Mouse (Mus musculus) fibroblast of lung, adult 2 months (primary cell): ENCODE measurements around the gene Wdr93.

ENCODE experiments used
- DNase-seq: peaks from one replicate; pipeline ENCODE4 v3.0.0-alpha.2; 2011; ENCODE audit warnings: low read depth

Wdr93 gene

GRCm38 (mm10) chr7:79801391-79801790 lies 58.4 kb downstream of the Wdr93 start:
- no peak for DNase-seq

- no peak for DNase-seq
These were observed 59.1 kb downstream of the Wdr93 start for GRCm38 (mm10) chr7:79802037-79802436.

- no peak for DNase-seq
These were observed 60.9 kb downstream of the Wdr93 start for GRCm38 (mm10) chr7:79803887-79804286.

GRCm38 (mm10) chr7:79808561-79808960 lies 65.6 kb downstream of the Wdr93 start:
- no peak for DNase-seq

GRCm38 (mm10) chr7:79810611-79811506 lies 67.9 kb downstream of the Wdr93 start, which contains the start of gene Mesp2:
TSS of gene Mesp2 (plus strand) at chr7:79810727.
- DNase-seq, result no peak

GRCm38 (mm10) chr7:79813409-79813808 lies 70.4 kb downstream of the Wdr93 start:
- DNase-seq, result no peak

- DNase-seq, result no peak
These were observed 75.4 kb downstream of the Wdr93 start for GRCm38 (mm10) chr7:79818321-79818720.

GRCm38 (mm10) chr7:79819515-79819914 lies 76.6 kb downstream of the Wdr93 start:
- no peak for DNase-seq

GRCm38 (mm10) chr7:79819996-79820395 lies 77.0 kb downstream of the Wdr93 start:
- DNase-seq, result no peak

- no peak for DNase-seq
These were observed 79.2 kb downstream of the Wdr93 start for GRCm38 (mm10) chr7:79822092-79822695.

- no peak for DNase-seq
These were observed 85.4 kb downstream of the Wdr93 start for GRCm38 (mm10) chr7:79828341-79828740.

- DNase-seq, result no peak
These were observed 88.2 kb downstream of the Wdr93 start for GRCm38 (mm10) chr7:79831145-79831544.

- DNase-seq, result no peak
These were observed 88.6 kb downstream of the Wdr93 start for GRCm38 (mm10) chr7:79831585-79831984.

GRCm38 (mm10) chr7:79832980-79833379 lies 90.0 kb downstream of the Wdr93 start:
- DNase-seq, result no peak

GRCm38 (mm10) chr7:79835196-79835595 lies 92.2 kb downstream of the Wdr93 start:
- no peak for DNase-seq
